Mouse (Mus musculus): ENCODE results near the gene Zfp146. TPM values are rescaled to one million over a fixed set of nuclear protein-coding genes. Genes with fewer than 3 reads are reported as not detected.

Gene Zfp146
- total and polyA plus RNA-seq, 3 experiments: 42.0 to 45.0 (median 43.1) TPM

DNA sequence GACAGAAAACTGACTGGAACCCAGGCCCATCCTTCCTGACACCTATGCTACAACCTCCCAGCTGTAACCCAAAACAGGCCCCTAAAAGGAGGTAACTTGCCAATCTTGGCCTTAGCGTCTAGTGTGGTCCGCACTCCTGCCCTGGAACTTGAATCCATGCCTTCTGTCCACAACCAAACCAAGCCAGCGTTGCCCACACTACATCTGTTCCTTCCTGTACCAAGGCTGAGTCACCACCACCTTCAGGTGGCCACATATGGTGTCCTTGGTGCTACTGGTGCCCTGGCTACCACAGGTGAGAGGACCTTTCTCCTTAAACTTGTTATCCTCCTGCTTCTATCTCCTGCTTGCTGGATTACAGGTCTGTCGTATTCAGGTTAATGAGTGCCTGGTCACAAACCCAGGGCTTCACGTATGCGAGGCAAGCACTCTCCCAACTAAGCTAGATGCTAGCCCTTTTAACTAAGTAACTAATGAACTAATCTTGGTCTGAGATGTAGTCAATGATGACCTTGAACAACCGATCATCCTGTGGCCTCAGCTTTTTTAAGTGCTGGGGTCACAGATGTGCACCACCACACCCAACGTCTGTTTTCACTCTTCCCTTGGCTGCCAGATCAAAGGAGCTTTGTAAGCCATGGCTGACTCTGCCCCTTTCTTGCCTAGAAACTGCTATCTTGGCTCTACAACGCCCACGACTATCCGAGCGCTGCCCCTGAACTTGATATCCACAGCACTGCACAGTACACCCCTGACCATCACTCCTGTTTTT is 19.0 kb upstream of the Zfp146 start:
- H3K27me3 ChIP-seq (replicated peaks): no peaks in the 10 kb centered on the region
- H3K9ac ChIP-seq (ENCODE audit: insufficient read depth, low read depth): no peak overlapping the region
- no peak overlapping the region for H3K4me3 ChIP-seq (replicated peaks in 1 of 3; ENCODE audit: low read depth in 2 of 3, low read length in 2 of 3, poor library complexity in 1 of 3)
- no peak for DNase-seq (ENCODE audit: extremely low read depth)
- TF ChIP-seq CHD1 (IDR thresholded peaks at IDR 0.05; ENCODE audit: low read depth, low read length): no peak
- TF ChIP-seq SMC3 (IDR thresholded peaks at IDR 0.05; ENCODE audit: low read depth, low read length): no peak
- H3K36me3 ChIP-seq (replicated peaks in 1 of 2; ENCODE audit: control insufficient read depth in 1 of 2, insufficient read depth in 1 of 2, low read length in 1 of 2): peaks cover 63 to 84% of the 10 kb centered on the region in 2 experiments
- in situ Hi-C loops (cut with MboI; ENCODE audit: low pct_ligation_motif_present, low pct_unique_long_range_greater_than_20kb, low sequenced_read_pairs) (no loop called here), dilution Hi-C loops (cut with MboI; ENCODE audit: extremely low pct_ligation_motif_present, extremely low pct_unique_long_range_greater_than_20kb, low sequenced_read_pairs) (no loop called here)
- peaks cover 0 to 21% of the 10 kb centered on the region in 2 experiments; a peak in 2 of 4 replicates for H3K4me1 ChIP-seq (ENCODE audit: control insufficient read depth in 1 of 2, insufficient read depth in 2 of 2)
- peaks cover 7% of the 10 kb centered on the region for H3K79me2 ChIP-seq (replicated peaks; ENCODE audit: control insufficient read depth, extremely low read depth, insufficient read depth, poor library complexity, severe bottlenecking)
- no peak overlapping the region for H3K4me2 ChIP-seq (ENCODE audit: insufficient read depth, low read depth, poor library complexity, severe bottlenecking)
- H3K9me3 ChIP-seq (replicated peaks; ENCODE audit: low read length): no peaks in the 10 kb centered on the region
- no peak overlapping the region for H3K27ac ChIP-seq (ENCODE audit: insufficient read depth, low read depth)

DNA sequence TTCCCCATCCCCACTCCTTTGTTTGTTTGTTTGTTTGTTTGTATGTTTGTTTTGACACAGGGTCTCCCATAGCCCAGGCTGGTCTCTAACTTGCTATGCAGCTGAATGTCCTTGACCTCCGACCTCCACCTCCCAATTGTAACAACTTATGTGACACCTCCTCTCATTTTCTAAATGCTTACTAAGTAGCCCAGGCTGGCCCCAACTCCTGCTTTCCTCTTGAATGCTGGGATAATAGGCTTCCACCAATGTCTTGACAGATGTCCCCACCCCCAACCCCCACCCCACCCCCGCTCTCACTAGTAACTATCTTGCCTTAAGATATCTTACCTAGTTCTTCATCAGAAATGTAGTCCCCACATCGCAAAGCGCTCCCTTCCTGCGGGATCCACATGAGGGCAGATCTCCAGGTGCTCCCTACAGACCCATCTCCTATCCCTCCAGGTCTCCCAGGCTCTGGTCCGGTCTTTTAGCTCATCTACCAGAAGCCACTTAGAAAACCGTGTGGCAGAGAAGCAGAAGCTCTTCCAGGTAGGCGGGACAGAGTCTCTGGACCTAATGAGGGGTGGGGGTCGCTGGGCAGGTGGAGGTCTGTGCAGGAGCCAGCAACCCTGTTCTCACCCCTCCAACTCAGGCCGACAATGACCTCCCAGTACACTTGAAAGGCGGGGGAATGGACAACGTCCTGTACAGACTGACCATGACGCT is 15.2 kb upstream of the Zfp146 start:
- Histone ChIP-seq H3K27ac (ENCODE audit: insufficient read depth, low read depth) (no peak overlapping the region), H3K9ac (ENCODE audit: insufficient read depth, low read depth) (no peak overlapping the region), H3K4me2 (ENCODE audit: insufficient read depth, low read depth, poor library complexity, severe bottlenecking) (no peak overlapping the region), H3K27me3 (replicated peaks) (no peaks in the 10 kb centered on the region), H3K36me3 (replicated peaks in 1 of 2; ENCODE audit: control insufficient read depth in 1 of 2, insufficient read depth in 1 of 2, low read length in 1 of 2) (peaks cover 39 to 54% of the 10 kb centered on the region in 2 experiments), H3K4me1 (ENCODE audit: control insufficient read depth in 1 of 2, insufficient read depth in 2 of 2) (peaks cover 0 to 15% of the 10 kb centered on the region in 2 experiments; a peak in 3 of 4 replicates), H3K4me3 (replicated peaks in 1 of 3; ENCODE audit: low read depth in 2 of 3, low read length in 2 of 3, poor library complexity in 1 of 3) (no peak overlapping the region), H3K9me3 (replicated peaks; ENCODE audit: low read length) (no peaks in the 10 kb centered on the region), H3K79me2 (replicated peaks; ENCODE audit: control insufficient read depth, extremely low read depth, insufficient read depth, poor library complexity, severe bottlenecking) (no peaks in the 10 kb centered on the region)
- TF ChIP-seq MXI1 (IDR thresholded peaks at IDR 0.05; ENCODE audit: low read depth, low read length) (no peak), JUND (conservative IDR thresholded peaks at IDR 0.05; ENCODE audit: low read depth, low read length) (no peak), PAX5 (IDR thresholded peaks at IDR 0.05; ENCODE audit: low read length) (no peak), USF1 (IDR thresholded peaks at IDR 0.05; ENCODE audit: low read depth, low read length) (no peak), ELF1 (IDR thresholded peaks at IDR 0.05; ENCODE audit: low read depth, low read length) (no peak), HCFC1 (IDR thresholded peaks at IDR 0.05; ENCODE audit: low read depth, low read length) (no peak), CHD2 (IDR thresholded peaks at IDR 0.05; ENCODE audit: low read length) (no peak), ZC3H11A (IDR thresholded peaks at IDR 0.05; ENCODE audit: low read depth, low read length) (no peak), GABPA (IDR thresholded peaks at IDR 0.05; ENCODE audit: insufficient replicate concordance, low read depth, low read length) (no peak), RCOR1 (conservative IDR thresholded peaks at IDR 0.05; ENCODE audit: low read depth, low read length) (no peak), MAFK (IDR thresholded peaks at IDR 0.05; ENCODE audit: insufficient replicate concordance, low read length) (no peak), BHLHE40 (IDR thresholded peaks at IDR 0.05; ENCODE audit: low read depth, low read length) (no peak), EP300 (IDR thresholded peaks at IDR 0.05; ENCODE audit: low read length) (no peak), E2F4 (IDR thresholded peaks at IDR 0.05; ENCODE audit: insufficient replicate concordance, low read depth, low read length) (no peak), MEF2A (IDR thresholded peaks at IDR 0.05; ENCODE audit: borderline replicate concordance, low read depth, low read length) (no peak), USF2 (conservative IDR thresholded peaks at IDR 0.05; ENCODE audit: low read depth, low read length) (no peak), UBTF (IDR thresholded peaks at IDR 0.05; ENCODE audit: low read depth, low read length) (no peak), TBP (conservative IDR thresholded peaks at IDR 0.05; ENCODE audit: low read depth, low read length) (no peak), NELFE (IDR thresholded peaks at IDR 0.05; ENCODE audit: low read depth, low read length) (no peak), MAX (IDR thresholded peaks at IDR 0.05; ENCODE audit: low read length) (no peak)
- in situ Hi-C loops (cut with MboI; ENCODE audit: low pct_ligation_motif_present, low pct_unique_long_range_greater_than_20kb, low sequenced_read_pairs): loop anchor here (5.0 kb wide), 1 partner anchor 33 kb away; no protein-coding TSS in a partner anchor
- DNase-seq (ENCODE audit: extremely low read depth): no peak
- dilution Hi-C loops (cut with MboI; ENCODE audit: extremely low pct_ligation_motif_present, extremely low pct_unique_long_range_greater_than_20kb, low sequenced_read_pairs): no loop called here

Data from CH12.LX (cell line).